Mouse (Mus musculus) intestine, embryonic 14.5 days (tissue): ENCODE measurements around the gene Stab2. TPM values are rescaled to one million over a fixed set of nuclear protein-coding genes. Genes with fewer than 3 reads are reported as not detected.

ENCODE experiments used
- ATAC-seq: fragments of 200-750 bp; cut with Nextera tagmentation; replicated peaks from 2 replicates; pipeline ENCODE4 v1.8.0; 2017; ENCODE audit warnings: low read depth, moderate number of reproducible peaks, moderate TSS enrichment, moderate library complexity; ENCODE audit not compliant: low FRiP score, low TSS enrichment
- DNase-seq: peaks from one replicate; pipeline ENCODE4 v3.0.0-alpha.2; 2018; ENCODE audit warnings: low spot score
- H3K27ac ChIP-seq: fragments of 300-500 bp; sonication (generic); 2 replicates; pipeline ENCODE4 v1.5.1; 2014; ENCODE audit warnings: low read depth, mild to moderate bottlenecking, control low read depth
- H3K27me3 ChIP-seq: fragments of 300-500 bp; sonication (generic); replicated peaks from 2 replicates; pipeline ENCODE4 v1.6.1; 2014; ENCODE audit warnings: low read length, control low read depth; ENCODE audit not compliant: control insufficient read depth, insufficient read depth
- H3K36me3 ChIP-seq: fragments of 300-500 bp; sonication (generic); 2 replicates; pipeline ENCODE4 v1.6.1; 2014; ENCODE audit warnings: low read length, control low read depth; ENCODE audit not compliant: control insufficient read depth, insufficient read depth
- H3K4me1 ChIP-seq: fragments of 300-500 bp; sonication (generic); replicated peaks from 2 replicates; pipeline ENCODE4 v1.6.1; 2014; ENCODE audit warnings: low read length, control low read depth, mixed read lengths; ENCODE audit not compliant: control insufficient read depth, insufficient read depth
- H3K4me2 ChIP-seq: fragments of 300-500 bp; sonication (generic); 2 replicates; pipeline ENCODE4 v1.6.1; 2014; ENCODE audit warnings: low read length
- H3K4me3 ChIP-seq: fragments of 300-500 bp; sonication (generic); 2 replicates; pipeline ENCODE4 v1.5.1; 2014; ENCODE audit warnings: low read depth, low read length, control low read depth, mixed read lengths
- H3K9ac ChIP-seq: fragments of 300-500 bp; sonication (generic); 2 replicates; pipeline ENCODE4 v1.6.1; 2014; ENCODE audit warnings: mild to moderate bottlenecking, low read length
- H3K9me3 ChIP-seq: fragments of 300-500 bp; sonication (generic); 2 replicates; pipeline ENCODE4 v1.6.1; 2016; ENCODE audit warnings: low read length, control low read depth; ENCODE audit not compliant: control insufficient read depth
- WGBS: fragments of 180-500 bp; shearing (Covaris S2); extraction: QIAGEN DNeasy Blood & Tissue Kit; methylation state at CpG from one replicate; pipeline ENCODE4 v1.1.7; 2014; 5-methylcytosine and 5-hydroxymethylcytosine counted together
- polyA plus RNA-seq: library from polyadenylated mRNA; unstranded; fragments of >200 nt; fragmentation: Nextera tagmentation; extraction: Ambion mirVana; gene quantifications from 2 replicates; pipeline ENCODE4 v1.2.1, GENCODE M21; 2014

Gene Stab2
- polyA plus RNA-seq, 1 experiment from 2014 or later = 1.3 TPM

DNA sequence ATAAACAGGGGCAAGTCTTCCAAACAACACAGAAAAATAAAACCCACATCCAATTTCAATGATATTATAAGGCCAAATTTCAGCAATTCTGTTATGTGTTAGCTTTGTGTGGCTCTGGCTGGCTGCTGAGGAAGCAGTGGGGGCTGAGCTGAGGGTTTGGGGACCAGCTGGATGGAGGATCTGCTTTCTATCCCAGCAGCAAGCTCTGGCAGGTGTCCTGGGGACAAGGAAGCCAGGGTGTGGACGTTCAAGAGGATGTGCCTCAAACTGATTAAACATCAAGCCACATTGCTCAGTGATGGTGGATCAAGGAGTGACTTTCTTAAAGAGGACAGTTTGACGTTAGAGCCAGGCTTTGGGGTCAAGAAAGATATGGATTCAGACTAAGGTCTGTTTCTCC lies 112.3 kb downstream of the Stab2 start:
- DNase-seq = peak; percentile 18
- Histone ChIP-seq H3K27ac (no peak overlapping the region), H3K9ac (no peak overlapping the region), H3K4me3 (no peak overlapping the region), H3K9me3 (no peaks in the 10 kb centered on the region), H3K4me2 (no peak overlapping the region), H3K36me3 (no peaks in the 10 kb centered on the region), H3K27me3 (no peaks in the 10 kb centered on the region), H3K4me1 (no peaks in the 10 kb centered on the region)
- no peak for ATAC-seq
- WGBS = 53% methylated on average over 2 of the region's 2 CpGs

DNA sequence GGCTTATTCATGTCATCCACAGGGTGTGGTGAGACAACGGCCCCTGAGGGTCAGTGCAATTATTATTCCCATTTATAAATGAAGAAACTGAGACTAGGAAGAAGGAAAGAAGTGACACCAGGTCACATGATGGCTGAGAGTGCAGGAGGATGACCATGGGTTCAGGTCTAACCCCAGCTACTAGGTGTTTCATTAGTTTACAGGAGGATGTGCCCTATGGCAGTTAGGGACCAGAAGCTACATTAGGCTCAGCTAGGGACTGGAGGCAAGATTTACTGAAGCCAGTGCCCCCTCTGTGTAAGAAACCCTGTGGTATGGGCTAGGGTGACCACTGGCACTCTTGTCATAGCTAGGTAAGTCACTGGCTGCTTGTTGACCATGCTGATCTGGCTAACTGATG lies 116.8 kb downstream of the Stab2 start:
- WGBS = 92% methylated on average over 1 of the region's 1 CpGs
- Histone ChIP-seq H3K36me3 (no peaks in the 10 kb centered on the region), H3K4me1 (no peaks in the 10 kb centered on the region), H3K9me3 (no peaks in the 10 kb centered on the region), H3K4me3 (no peak overlapping the region), H3K4me2 (no peak overlapping the region), H3K9ac (no peak overlapping the region), H3K27me3 (no peaks in the 10 kb centered on the region), H3K27ac (no peak overlapping the region)
- DNase-seq = no peak
- no peak for ATAC-seq

DNA sequence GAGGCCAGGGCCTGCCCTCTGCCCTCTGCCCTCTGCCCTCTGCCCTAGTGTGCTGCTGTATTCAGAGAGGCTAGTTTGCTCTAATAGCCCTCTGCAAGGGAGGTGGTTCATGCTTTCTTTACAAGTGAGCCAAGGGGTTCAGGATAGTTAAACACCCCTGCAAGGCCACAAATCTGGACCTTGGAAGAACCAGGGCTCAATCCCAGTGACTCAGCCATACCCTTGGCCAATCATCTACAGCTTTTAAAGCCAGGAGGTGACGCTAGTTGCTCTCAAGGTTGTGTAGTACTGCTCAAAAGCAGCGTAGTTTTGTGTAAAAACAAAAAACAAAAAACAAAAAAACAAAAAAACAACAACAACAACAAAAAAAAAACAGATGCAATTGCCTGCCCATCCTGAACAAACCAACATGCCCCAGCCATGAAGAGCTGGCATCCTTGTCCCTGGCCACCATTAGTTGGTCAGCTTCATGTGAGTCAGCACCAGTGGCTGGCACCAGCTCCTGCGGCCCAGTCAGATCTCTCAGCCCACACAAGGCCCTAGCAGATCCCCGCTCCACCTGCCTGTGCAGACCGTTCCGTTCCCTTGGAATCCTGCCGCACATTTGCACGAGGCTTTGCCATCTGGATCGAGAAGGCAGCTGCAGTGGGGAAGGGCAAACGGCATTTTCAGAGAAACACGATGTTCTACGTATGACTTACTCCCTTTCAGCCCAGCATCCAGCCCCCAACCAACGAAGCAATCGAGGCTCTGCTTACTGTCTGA lies 117.5 kb downstream of the Stab2 start:
- H3K27me3 ChIP-seq = no peaks in the 10 kb centered on the region
- no peaks in the 10 kb centered on the region for H3K36me3 ChIP-seq
- WGBS = 84% methylated on average over 14 of the region's 14 CpGs
- ATAC-seq = no peak
- H3K4me3 ChIP-seq = no peak overlapping the region
- H3K27ac ChIP-seq = no peak overlapping the region
- no peaks in the 10 kb centered on the region for H3K4me1 ChIP-seq
- peak; percentile 34 for DNase-seq
- no peaks in the 10 kb centered on the region for H3K9me3 ChIP-seq
- H3K9ac ChIP-seq = no peak overlapping the region
- H3K4me2 ChIP-seq = no peak overlapping the region

DNA sequence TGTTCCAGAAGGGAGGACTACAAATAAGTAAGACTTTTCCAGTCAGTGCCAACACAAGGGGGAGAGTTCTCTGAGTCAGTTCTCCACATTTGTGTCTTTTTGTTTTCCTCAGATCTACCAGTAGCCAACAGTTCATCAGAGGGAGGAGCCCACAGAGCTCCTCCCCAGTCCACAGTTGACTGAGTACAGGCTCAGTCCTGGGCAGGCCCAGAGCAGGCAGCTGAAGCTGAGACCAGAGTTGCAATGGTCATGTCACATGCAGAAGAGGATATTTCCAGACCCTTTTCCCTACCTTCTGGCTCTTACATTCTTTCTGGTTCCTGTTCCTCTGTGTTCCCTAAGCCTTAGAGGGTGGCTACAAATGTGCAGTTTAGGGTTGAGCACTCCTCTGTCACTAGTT lies 118.4 kb downstream of the Stab2 start:
- H3K4me3 ChIP-seq = no peak overlapping the region
- H3K27me3 ChIP-seq = no peaks in the 10 kb centered on the region
- DNase-seq = peak; percentile 38
- no peaks in the 10 kb centered on the region for H3K4me1 ChIP-seq
- no peaks in the 10 kb centered on the region for H3K9me3 ChIP-seq
- H3K4me2 ChIP-seq = no peak overlapping the region
- ATAC-seq = no peak
- no peaks in the 10 kb centered on the region for H3K36me3 ChIP-seq
- no peak overlapping the region for H3K9ac ChIP-seq
- H3K27ac ChIP-seq = no peak overlapping the region

DNA sequence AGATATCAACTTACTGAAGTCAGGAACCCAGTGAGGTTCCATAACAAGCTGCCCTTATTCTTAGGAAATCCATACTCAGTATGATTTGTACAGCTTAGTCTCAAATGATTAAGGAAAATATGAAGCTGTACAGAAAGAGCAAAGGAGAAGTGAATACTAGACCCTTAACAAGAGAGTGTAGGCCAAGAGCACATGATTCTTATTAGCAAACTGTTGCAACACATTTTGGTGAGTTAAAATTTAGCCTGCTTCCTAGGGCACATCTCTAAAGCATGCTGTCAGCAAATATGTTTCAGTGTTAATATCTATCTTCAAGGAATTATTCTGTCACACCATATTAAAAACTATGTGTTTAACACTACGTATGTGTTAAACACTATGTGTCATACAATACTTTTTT lies 121.4 kb downstream of the Stab2 start:
- H3K9me3 ChIP-seq = no peaks in the 10 kb centered on the region
- 89% methylated on average over 1 of the region's 1 CpGs for WGBS
- H3K4me2 ChIP-seq = no peak overlapping the region
- no peaks in the 10 kb centered on the region for H3K27me3 ChIP-seq
- no peak for DNase-seq
- no peak overlapping the region for H3K27ac ChIP-seq
- no peak for ATAC-seq
- H3K4me1 ChIP-seq = no peaks in the 10 kb centered on the region
- H3K36me3 ChIP-seq = no peaks in the 10 kb centered on the region
- H3K9ac ChIP-seq = no peak overlapping the region
- no peak overlapping the region for H3K4me3 ChIP-seq

DNA sequence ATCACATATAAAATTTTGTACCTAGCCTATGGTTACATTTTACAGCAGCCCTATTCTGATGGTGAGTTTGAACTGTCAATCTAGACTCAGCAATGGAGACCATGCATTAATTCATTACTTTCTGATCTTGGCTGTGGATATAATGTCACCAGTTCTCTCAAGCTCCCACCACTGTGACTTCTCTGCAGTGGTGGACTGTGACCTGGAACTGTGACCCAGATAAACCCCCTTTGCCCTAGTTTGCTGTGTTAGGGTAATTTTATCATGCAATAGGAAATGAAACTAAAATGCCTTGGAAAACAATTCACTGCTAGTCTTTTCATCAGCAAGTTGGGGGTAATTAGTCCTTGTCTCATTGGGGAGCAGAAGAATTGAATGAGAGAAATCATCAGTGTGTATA lies 126.4 kb downstream of the Stab2 start:
- Histone ChIP-seq H3K27ac (no peak overlapping the region), H3K9ac (no peak overlapping the region), H3K4me1 (no peaks in the 10 kb centered on the region), H3K27me3 (no peaks in the 10 kb centered on the region), H3K36me3 (no peaks in the 10 kb centered on the region), H3K4me3 (no peak overlapping the region), H3K4me2 (no peak overlapping the region), H3K9me3 (no peaks in the 10 kb centered on the region)
- ATAC-seq = no peak
- no peak for DNase-seq

DNA sequence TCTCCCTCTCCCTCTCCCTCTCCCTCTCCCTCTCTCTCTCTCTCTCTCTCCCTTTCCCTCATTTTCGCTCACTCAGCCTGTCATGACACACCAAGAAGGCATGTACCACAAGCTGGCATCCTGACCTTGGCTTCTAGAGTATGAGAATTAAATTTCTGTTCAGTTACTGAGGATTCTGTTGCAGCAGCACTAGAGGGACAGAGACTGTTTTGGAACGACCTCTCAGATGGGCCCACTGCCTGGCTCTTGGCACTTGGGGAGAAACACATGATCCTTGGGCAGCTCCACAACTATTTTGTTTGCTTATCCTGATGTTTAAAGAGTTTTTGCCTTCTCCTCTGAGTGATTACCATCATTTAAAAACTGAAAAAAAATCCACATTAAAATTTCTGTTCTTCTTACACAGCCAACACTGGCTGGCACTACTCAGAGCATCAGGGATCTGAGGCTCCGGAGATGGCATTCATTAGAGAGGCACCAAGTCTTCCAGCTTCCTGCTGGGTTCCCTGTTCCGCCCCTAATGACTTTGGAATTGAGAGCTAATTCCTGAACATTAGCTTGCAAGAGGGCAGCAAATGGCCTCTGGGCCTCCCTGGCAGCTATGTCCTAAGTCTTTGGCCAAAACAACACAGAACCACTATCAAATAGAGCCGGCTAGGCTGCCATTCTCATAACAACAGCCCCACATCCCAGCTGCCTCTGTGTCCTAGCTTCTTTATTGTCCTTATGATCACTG lies 127.6 kb downstream of the Stab2 start:
- Histone ChIP-seq H3K9me3 (no peaks in the 10 kb centered on the region), H3K4me2 (no peak overlapping the region), H3K36me3 (no peaks in the 10 kb centered on the region), H3K4me3 (no peak overlapping the region), H3K27ac (no peak overlapping the region), H3K27me3 (no peaks in the 10 kb centered on the region), H3K9ac (no peak overlapping the region), H3K4me1 (no peaks in the 10 kb centered on the region)
- DNase-seq (no peak), ATAC-seq (no peak)
- WGBS = 53% methylated on average over 5 of the region's 5 CpGs

DNA sequence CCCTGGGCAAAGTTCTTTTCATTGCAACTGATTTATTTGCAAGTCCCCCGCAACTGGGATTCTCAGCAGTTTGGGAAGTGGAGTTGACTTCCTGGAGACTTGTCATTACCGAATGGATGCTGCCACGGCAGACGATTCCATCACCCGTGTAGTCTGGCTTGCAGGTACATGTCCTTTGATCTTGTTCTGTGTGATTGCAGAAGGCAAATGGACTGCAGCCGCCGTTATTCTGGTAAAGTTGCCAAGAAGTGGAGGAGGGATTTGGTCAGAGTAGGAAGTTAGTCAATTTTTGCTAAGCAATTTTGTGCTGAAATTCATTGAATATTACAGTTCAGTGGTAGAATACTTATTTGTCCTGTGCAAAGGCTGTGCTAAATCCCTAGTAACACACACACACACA lies 129.1 kb downstream of the Stab2 start:
- Histone ChIP-seq H3K36me3 (no peaks in the 10 kb centered on the region), H3K4me3 (no peak overlapping the region), H3K9me3 (no peaks in the 10 kb centered on the region), H3K4me2 (no peak overlapping the region), H3K9ac (no peak overlapping the region), H3K27me3 (no peaks in the 10 kb centered on the region), H3K27ac (no peak overlapping the region), H3K4me1 (no peaks in the 10 kb centered on the region)
- 73% methylated on average over 7 of the region's 7 CpGs for WGBS
- ATAC-seq (no peak), DNase-seq (no peak)

DNA sequence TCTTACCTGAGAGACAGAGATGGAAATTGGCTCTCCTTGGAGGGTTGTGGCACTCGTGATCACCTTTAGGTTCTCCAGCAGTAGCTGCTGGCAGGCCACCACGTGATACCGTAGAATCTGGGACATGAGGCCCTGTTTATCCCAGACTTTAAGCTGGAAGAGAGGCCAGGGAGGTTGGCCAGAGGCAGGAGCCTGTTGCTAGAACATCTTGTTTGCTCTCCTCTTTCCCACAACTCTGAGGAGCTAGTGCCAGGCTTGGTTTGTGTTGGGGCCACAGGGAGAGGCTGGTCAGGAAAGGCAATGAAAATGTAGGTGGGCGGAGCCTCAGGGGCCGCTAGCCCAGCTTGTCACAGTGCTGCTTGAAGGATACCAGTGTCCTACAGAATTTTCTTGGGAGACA lies 135.2 kb downstream of the Stab2 start:
- 60% methylated on average over 5 of the region's 5 CpGs for WGBS
- Histone ChIP-seq H3K36me3 (no peaks in the 10 kb centered on the region), H3K9me3 (no peaks in the 10 kb centered on the region), H3K4me3 (no peak overlapping the region), H3K27me3 (no peaks in the 10 kb centered on the region), H3K27ac (no peak overlapping the region), H3K4me1 (no peaks in the 10 kb centered on the region), H3K9ac (no peak overlapping the region), H3K4me2 (no peak overlapping the region)
- DNase-seq = no peak
- ATAC-seq = no peak
